ENCODE assay signal across 8 mouse cellular contexts in the genomic region with DNA sequence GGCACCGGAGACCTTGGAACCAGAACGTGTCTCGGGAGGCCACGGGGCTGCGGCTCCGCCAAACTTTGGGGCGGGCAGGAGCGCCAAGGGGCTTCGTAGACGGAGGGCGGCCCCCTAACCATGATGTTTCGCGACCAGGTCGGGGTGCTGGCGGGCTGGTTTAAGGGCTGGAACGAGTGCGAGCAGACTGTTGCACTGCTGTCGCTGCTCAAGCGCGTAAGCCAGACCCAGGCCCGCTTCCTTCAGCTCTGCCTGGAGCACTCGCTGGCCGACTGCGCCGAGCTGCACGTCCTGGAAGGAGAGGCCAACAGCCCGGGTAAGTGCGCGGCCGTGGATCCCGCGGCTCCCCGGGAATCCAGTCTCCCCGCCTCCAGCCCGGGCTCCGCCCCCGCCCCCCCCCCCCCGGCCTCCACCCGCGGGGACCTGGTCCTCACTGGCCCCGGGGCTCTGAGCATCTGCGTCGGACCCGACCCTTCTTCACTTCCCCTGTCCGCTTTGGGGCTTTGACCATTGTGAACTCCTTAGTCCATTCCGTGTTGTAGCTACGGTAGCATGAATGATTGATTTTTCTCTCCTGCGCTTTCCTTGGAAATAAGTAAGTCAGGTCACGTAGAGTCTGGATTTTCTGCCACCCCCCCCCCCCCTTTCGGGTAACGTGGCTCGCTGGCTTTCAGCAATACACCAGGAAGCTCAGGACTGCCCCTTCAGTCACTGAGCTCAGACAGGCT. TPM values are rescaled to one million over a fixed set of nuclear protein-coding genes. Genes with fewer than 3 reads are reported as not detected.
DNase-seq lines count a peak whose midpoint lies in the region; ATAC-seq lines count a peak whose summit lies in the region.

No protein-coding gene starts in this region.

- peaks cover 19% of the 10 kb centered on the region for H3K4me1 ChIP-seq in intestine, embryonic 16.5 days (ENCODE audit: control insufficient read depth, insufficient read depth, low read length)
- peaks cover 33% of the 10 kb centered on the region for H3K4me1 ChIP-seq in midbrain, embryonic 13.5 days (replicated peaks)
- peaks cover 6% of the 10 kb centered on the region; the same call in 1 of the 2 replicates for H3K4me1 ChIP-seq in stomach, embryonic 14.5 days (ENCODE audit: control insufficient read depth, insufficient read depth, low read length)

- peak overlapping the region; percentile 99 for H3K4me2 ChIP-seq in intestine, embryonic 16.5 days (ENCODE audit: low read depth, low read length)
- H3K4me2 ChIP-seq in midbrain, embryonic 13.5 days (replicated peaks) = peak overlapping the region; percentile 98
- peak overlapping the region; percentile 90 for H3K4me2 ChIP-seq in stomach, embryonic 14.5 days (replicated peaks; ENCODE audit: low read depth, low read length)

- DNase-seq in lung, adult 18-20 months = peak; percentile 50 to 61
- no peak for DNase-seq in lung, postnatal 25 days (ENCODE audit: low spot score)
- peak; percentile 37 for DNase-seq in embryo, embryonic 11.5 days (ENCODE audit: low read depth, low spot score)
- DNase-seq in gastrocnemius, postnatal 4 days (ENCODE audit: low spot score in 2 of 2) = peak; percentile 52 to 70
- DNase-seq in left cerebral cortex, postnatal 36 days (ENCODE audit: low spot score in 2 of 2) = peak; percentile 50

- H3K36me3 ChIP-seq in intestine, embryonic 16.5 days (ENCODE audit: control insufficient read depth, insufficient read depth, low read length) = no peaks in the 10 kb centered on the region
- H3K36me3 ChIP-seq in midbrain, embryonic 13.5 days = no peaks in the 10 kb centered on the region
- H3K36me3 ChIP-seq in stomach, embryonic 14.5 days (ENCODE audit: control insufficient read depth, insufficient read depth, low read length) = no peaks in the 10 kb centered on the region

- H3K4me3 ChIP-seq in intestine, embryonic 16.5 days (ENCODE audit: low read length) = peak overlapping the region; percentile 70
- H3K4me3 ChIP-seq in midbrain, embryonic 13.5 days (replicated peaks) = peak overlapping the region; percentile 67
- H3K4me3 ChIP-seq in stomach, embryonic 14.5 days (ENCODE audit: low read depth, low read length) = peak overlapping the region; percentile 71

- peak; percentile 39 for ATAC-seq in intestine, embryonic 16.5 days
- ATAC-seq in midbrain, embryonic 13.5 days = peak; percentile 78
- ATAC-seq in stomach, embryonic 14.5 days (ENCODE audit: insufficient number of reproducible peaks, insufficient read depth, low FRiP score, low read depth) = peak; percentile 25

- intact Hi-C loops in left cerebral cortex, postnatal 36 days (cut with DNase I) = loop anchor here (5.0 kb wide), 3 partner anchors 117 to 372 kb away; no protein-coding TSS in a partner anchor

- under 1% methylated on average over 49 of the region's 52 CpGs for WGBS in intestine, embryonic 16.5 days
- WGBS in midbrain, embryonic 13.5 days = under 1% methylated on average over 34 of the region's 52 CpGs
- 1% methylated on average over 51 of the region's 52 CpGs for WGBS in stomach, embryonic 14.5 days

- H3K9me3 ChIP-seq in intestine, embryonic 16.5 days (ENCODE audit: control insufficient read depth, low read length) = no peaks in the 10 kb centered on the region
- no peaks in the 10 kb centered on the region for H3K9me3 ChIP-seq in midbrain, embryonic 13.5 days
- H3K9me3 ChIP-seq in stomach, embryonic 14.5 days (ENCODE audit: control insufficient read depth, low read depth, low read length) = no peaks in the 10 kb centered on the region

- peaks cover 4% of the 10 kb centered on the region; the same call in 1 of the 2 replicates for H3K27me3 ChIP-seq in intestine, embryonic 16.5 days (replicated peaks; ENCODE audit: control insufficient read depth, insufficient read depth, low read length)
- H3K27me3 ChIP-seq in midbrain, embryonic 13.5 days = peaks cover 11% of the 10 kb centered on the region
- H3K27me3 ChIP-seq in stomach, embryonic 14.5 days (ENCODE audit: control insufficient read depth, insufficient read depth, low read length) = no peaks in the 10 kb centered on the region

- H3K27ac ChIP-seq in intestine, embryonic 16.5 days (ENCODE audit: low read length) = peak overlapping the region; percentile 85
- H3K27ac ChIP-seq in midbrain, embryonic 13.5 days = peak overlapping the region; percentile 83
- H3K27ac ChIP-seq in stomach, embryonic 14.5 days (ENCODE audit: low read length) = peak overlapping the region; percentile 92

- H3K9ac ChIP-seq in intestine, embryonic 16.5 days (ENCODE audit: low read depth, low read length) = peak overlapping the region; percentile 78
- peak overlapping the region; percentile 67 for H3K9ac ChIP-seq in midbrain, embryonic 13.5 days (replicated peaks)
- peak overlapping the region; percentile 64 for H3K9ac ChIP-seq in stomach, embryonic 14.5 days (replicated peaks; ENCODE audit: low read depth, low read length)

RNA-seq across cellular contexts. Expression of a gene that starts 2.2 kb away (rescaled TPM):
- total RNA-seq in gastrocnemius, postnatal 4 days (2021) = 10 to 100 TPM; 54.5 to 61.9 TPM
- 4.2 and 4.7 TPM in 2 replicates for polyA plus RNA-seq in intestine, embryonic 16.5 days (2015; fragmentation: Nextera tagmentation; extraction: Ambion mirVana)
- 10 to 100 TPM; 25.8 to 27.2 TPM for total RNA-seq in left cerebral cortex, postnatal 36 days (2021)
- 3.3 and 4.3 TPM in 2 replicates for polyA plus RNA-seq in midbrain, embryonic 13.5 days (2015; fragmentation: Nextera tagmentation; extraction: Ambion mirVana)
- 5.9 and 7.3 TPM in 2 replicates for polyA plus RNA-seq in stomach, embryonic 14.5 days (2014; fragmentation: Nextera tagmentation; extraction: Ambion mirVana)

RNA-seq across cellular contexts. Expression of a gene that starts 52.9 kb away (rescaled TPM):
- 10 to 100 TPM; 31.2 to 33.3 TPM for total RNA-seq in gastrocnemius, postnatal 4 days (2021)
- 21.9 and 24.0 TPM in 2 replicates for polyA plus RNA-seq in intestine, embryonic 16.5 days (2015; fragmentation: Nextera tagmentation; extraction: Ambion mirVana)
- total RNA-seq in left cerebral cortex, postnatal 36 days (2021) = 10 to 100 TPM; 34.5 to 36.3 TPM
- polyA plus RNA-seq in midbrain, embryonic 13.5 days (2015; fragmentation: Nextera tagmentation; extraction: Ambion mirVana) = 22.6 and 25.4 TPM in 2 replicates
- 24.3 and 30.6 TPM in 2 replicates for polyA plus RNA-seq in stomach, embryonic 14.5 days (2014; fragmentation: Nextera tagmentation; extraction: Ambion mirVana)

Comparison
In these comparisons a context has a peak if more than half of its experiments do, and no peak if none do; other contexts are left out.
1. ATAC-seq: peak in every context shown above with its lines; median percentile 78 in midbrain, embryonic 13.5 days; 39 in intestine, embryonic 16.5 days; 25 in stomach, embryonic 14.5 days.